Mouse (Mus musculus): ENCODE measurements at regions not wholly inside any gene's neighbourhood (a gene's known extent, or its start where the extent isn't known, plus 50 kb on each side); places are given as distances from the start of the nearest gene placed in this dataset.
"Not testable (repeated sequence)": the region's sequence is repeated elsewhere in the genome, so short reads cannot be mapped to it uniquely, and the experiment has no call there.

DNA sequence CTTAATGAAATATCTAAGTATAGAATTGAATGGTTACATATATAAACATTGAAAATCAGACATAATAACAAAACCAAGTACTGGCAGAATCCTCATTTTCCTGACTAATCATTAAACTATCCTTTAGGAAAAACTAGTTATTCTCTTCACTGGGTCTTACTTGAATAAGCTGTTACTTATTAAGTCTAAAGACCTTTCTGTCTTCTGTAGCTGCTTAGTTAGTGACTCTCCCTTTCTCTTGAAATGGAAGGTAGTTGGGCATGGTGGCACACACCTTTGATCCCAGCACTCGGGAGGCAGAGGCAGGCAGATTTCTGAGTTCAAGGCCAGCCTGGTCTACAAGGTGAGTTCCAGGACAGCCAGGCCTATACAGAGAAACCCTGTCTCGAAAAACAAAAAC lies 135.9 kb upstream of the Abcb5 start:
- TF ChIP-seq TCF12 (IDR thresholded peaks at IDR 0.05; ENCODE audit: low read depth, low read length); CTCF (IDR thresholded peaks at IDR 0.05 in 2 of 3, conservative IDR thresholded peaks at IDR 0.05 in 1 of 3; ENCODE audit: control insufficient read depth in 1 of 3, insufficient read depth in 1 of 3, low read depth in 2 of 3, low read length in 3 of 3, poor library complexity in 1 of 3, severe bottlenecking in 1 of 3); RCOR1 (IDR thresholded peaks at IDR 0.05; ENCODE audit: low read depth, low read length); ETS1 (IDR thresholded peaks at IDR 0.05; ENCODE audit: low read depth, low read length): not testable (repeated sequence)

All from MEL (cell line).